Mouse (Mus musculus) MEL (cell line): ENCODE data around the gene Kcnk10.

Experiments used
- CTCF ChIP-seq, 3 experiments: IDR thresholded peaks in 2 of 3; conservative IDR thresholded peaks in 1 of 3; 2 replicates each; pipeline ENCODE4 v1.5.1; 2011 to 2012; ENCODE audit warnings: low read length in 3 of 3, low read depth in 2 of 3, mild to moderate bottlenecking in 2 of 3, improper control_type of control experiment in 1 of 3, inconsistent platforms in 1 of 3, mixed read lengths in 1 of 3, moderate library complexity in 1 of 3; ENCODE audit not compliant: control insufficient read depth in 1 of 3, insufficient read depth in 1 of 3, poor library complexity in 1 of 3, severe bottlenecking in 1 of 3
- POLR2A ChIP-seq, 2 experiments: IDR thresholded peaks; 2 replicates each; pipeline ENCODE4 v1.6.1; 2011 to 2012; ENCODE audit warnings: low read length in 2 of 2, mild to moderate bottlenecking in 2 of 2, control low read depth in 1 of 2, improper control_type of control experiment in 1 of 2, low read depth in 1 of 2, moderate library complexity in 1 of 2; ENCODE audit not compliant: control insufficient read depth in 1 of 2, insufficient read depth in 1 of 2, poor library complexity in 1 of 2

GRCm38 (mm10) chr12:98557013-98557677, 21.0 kb downstream of the Kcnk10 start:
- TF ChIP-seq CTCF (IDR thresholded peaks at IDR 0.05 in 2 of 3, conservative IDR thresholded peaks at IDR 0.05 in 1 of 3; ENCODE audit: control insufficient read depth in 1 of 3, insufficient read depth in 1 of 3, low read depth in 2 of 3, low read length in 3 of 3, poor library complexity in 1 of 3, severe bottlenecking in 1 of 3): no peak
- TF ChIP-seq POLR2A (IDR thresholded peaks at IDR 0.05; ENCODE audit: control insufficient read depth in 1 of 2, insufficient read depth in 1 of 2, low read depth in 1 of 2, low read length in 2 of 2, poor library complexity in 1 of 2): no peak
